Mouse (Mus musculus): ENCODE data around the gene Mmp11.

GRCm38 (mm10) chr10:75880351-75880750, 55.9 kb downstream of the Mmp11 start:
- TF ChIP-seq POLR2A (IDR thresholded peaks at IDR 0.05; ENCODE audit: borderline replicate concordance, control insufficient read depth, low read depth, low read length) (no peak), CTCF (IDR thresholded peaks at IDR 0.05; ENCODE audit: control insufficient read depth, insufficient read depth, low read length) (no peak)
